Mouse (Mus musculus) testis, adult 2 months (tissue): ENCODE results near the gene Hpca. TPM values are rescaled to one million over a fixed set of nuclear protein-coding genes. Genes with fewer than 3 reads are reported as not detected.

Source experiments
- H3K27ac ChIP-seq: fragments of 200-500 bp; 2 replicates; pipeline ENCODE4 v1.5.1; 2012; ENCODE audit warnings: low read depth, low read length; ENCODE audit not compliant: control insufficient read depth, insufficient read depth
- H3K27me3 ChIP-seq: fragments of 200-500 bp; 2 replicates; pipeline ENCODE4 v1.6.1; 2012; ENCODE audit warnings: mild to moderate bottlenecking, low read length, moderate library complexity; ENCODE audit not compliant: control insufficient read depth, insufficient read depth
- H3K36me3 ChIP-seq: fragments of 200-500 bp; 2 replicates; pipeline ENCODE4 v1.6.1; 2012; ENCODE audit warnings: mild to moderate bottlenecking, low read length; ENCODE audit not compliant: control insufficient read depth, insufficient read depth
- H3K4me1 ChIP-seq: fragments of 200-500 bp; 2 replicates; pipeline ENCODE4 v1.6.1; 2012; ENCODE audit warnings: low read length; ENCODE audit not compliant: control insufficient read depth, insufficient read depth
- H3K4me3 ChIP-seq: fragments of 200-500 bp; 2 replicates; pipeline ENCODE4 v1.5.1; 2012; ENCODE audit warnings: low read depth, mild to moderate bottlenecking, low read length, moderate library complexity, mixed read lengths; ENCODE audit not compliant: control insufficient read depth
- CTCF ChIP-seq: fragments of 200-500 bp; IDR thresholded peaks from 2 replicates; pipeline ENCODE4 v1.5.1; 2012; ENCODE audit warnings: low read depth, mild to moderate bottlenecking, inconsistent platforms, low read length, moderate library complexity; ENCODE audit not compliant: control insufficient read depth, insufficient read depth, insufficient replicate concordance
- POLR2A ChIP-seq: fragments of 200-500 bp; IDR thresholded peaks from 2 replicates; pipeline ENCODE4 v1.6.1; 2012; ENCODE audit warnings: low read depth, mild to moderate bottlenecking, inconsistent platforms, low read length, moderate library complexity; ENCODE audit not compliant: control insufficient read depth
- polyA plus RNA-seq: library from polyadenylated mRNA; depleted of rRNA; stranded (reverse); fragments of >200 nt; gene quantifications from 2 replicates; pipeline ENCODE4 v1.2.3, GENCODE M21; 2012

Hpca gene
- polyA plus RNA-seq, 1 experiment, result 10.2 TPM

DNA sequence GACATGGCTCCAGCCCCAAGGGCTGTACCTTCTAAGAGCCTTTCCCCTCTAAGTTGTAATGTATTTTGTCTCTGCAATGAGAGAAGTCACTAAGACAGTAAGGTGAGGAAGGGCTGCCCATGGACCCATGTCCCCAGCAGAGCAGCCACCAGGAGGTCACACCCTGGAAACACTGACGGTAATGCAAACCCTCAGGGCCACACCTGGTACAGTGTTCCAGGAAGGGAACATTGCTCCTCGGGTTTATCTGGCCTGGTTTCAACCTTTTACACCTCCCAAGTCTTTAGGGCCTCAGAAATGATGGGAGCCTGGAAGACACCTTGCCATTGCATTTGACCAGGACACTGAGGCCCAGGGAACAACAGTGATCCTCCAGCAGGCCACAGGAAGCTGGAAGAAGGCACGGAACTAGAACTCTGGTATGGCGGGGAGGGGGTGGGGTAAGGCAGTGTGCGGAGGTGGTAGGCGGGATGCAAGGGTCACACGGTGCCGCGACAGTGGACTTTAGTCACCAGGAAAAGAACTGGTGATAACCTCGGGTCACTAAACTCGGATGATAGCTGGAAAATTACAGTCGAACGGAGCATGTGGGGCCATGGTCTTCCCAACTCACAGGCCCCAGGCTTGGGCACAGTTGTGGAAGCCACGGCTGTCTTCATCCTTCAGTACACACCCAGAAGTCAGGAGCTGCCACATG, 19.6 kb downstream of the Hpca start:
- TF ChIP-seq POLR2A, result no peak
- TF ChIP-seq CTCF, result no peak
- no peaks in the 10 kb centered on the region for H3K36me3 ChIP-seq
- no peak overlapping the region for H3K4me3 ChIP-seq
- H3K27me3 ChIP-seq, result no peaks in the 10 kb centered on the region
- H3K27ac ChIP-seq, result no peak overlapping the region
- peaks cover 5% of the 10 kb centered on the region; the same call in 1 of the 2 replicates for H3K4me1 ChIP-seq

DNA sequence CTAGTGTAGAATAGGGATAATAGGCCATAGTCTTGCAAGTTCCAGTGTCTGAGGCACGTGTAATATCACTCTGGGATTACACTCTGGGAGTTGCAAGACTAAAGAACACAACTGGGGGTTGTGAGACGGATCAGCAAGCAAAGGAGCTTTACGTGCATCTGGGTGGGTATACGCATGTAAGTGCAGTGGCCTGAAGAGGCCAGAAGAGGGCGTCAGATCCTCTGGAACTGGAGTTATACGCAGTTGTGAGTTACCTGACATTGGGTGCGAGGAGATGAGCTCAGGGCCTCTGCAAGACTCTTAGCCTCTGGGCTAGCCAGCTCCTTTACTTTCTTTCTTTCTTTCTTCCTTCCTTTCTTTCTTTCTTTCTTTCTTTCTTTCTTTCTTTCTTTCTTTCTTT, 24.8 kb downstream of the Hpca start:
- Histone ChIP-seq H3K27ac (no peak overlapping the region), H3K4me3 (no peak overlapping the region), H3K36me3 (no peaks in the 10 kb centered on the region), H3K4me1 (no peaks in the 10 kb centered on the region; the same call in 1 of the 2 replicates), H3K27me3 (no peaks in the 10 kb centered on the region)
- peak; percentile 38; the same call in 1 of the 2 replicates for TF ChIP-seq CTCF
- TF ChIP-seq POLR2A, result no peak

DNA sequence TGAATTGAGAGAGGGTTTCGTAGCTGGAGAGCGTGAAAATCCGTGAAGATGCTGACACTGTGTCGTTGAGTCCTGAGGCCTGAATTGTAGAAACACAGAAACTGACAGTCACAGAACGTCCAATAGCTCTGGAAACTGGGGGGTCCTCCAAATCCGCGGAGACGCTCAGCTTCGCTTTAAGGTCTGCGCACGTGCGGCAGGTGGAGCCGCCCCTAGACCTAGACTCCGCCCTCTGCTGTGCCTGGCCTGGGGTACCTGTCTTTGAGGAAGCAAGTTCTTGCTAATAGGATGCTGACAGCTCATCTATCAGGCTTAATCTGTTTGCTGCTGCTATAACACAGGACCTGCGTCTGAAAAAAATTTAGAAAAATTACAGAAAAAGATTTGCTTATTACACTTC, 26.6 kb downstream of the Hpca start:
- no peaks in the 10 kb centered on the region for H3K27me3 ChIP-seq
- H3K27ac ChIP-seq, result no peak overlapping the region
- no peak overlapping the region for H3K4me3 ChIP-seq
- TF ChIP-seq POLR2A, result no peak
- TF ChIP-seq CTCF, result no peak
- no peaks in the 10 kb centered on the region; the same call in 1 of the 2 replicates for H3K4me1 ChIP-seq
- no peaks in the 10 kb centered on the region for H3K36me3 ChIP-seq

DNA sequence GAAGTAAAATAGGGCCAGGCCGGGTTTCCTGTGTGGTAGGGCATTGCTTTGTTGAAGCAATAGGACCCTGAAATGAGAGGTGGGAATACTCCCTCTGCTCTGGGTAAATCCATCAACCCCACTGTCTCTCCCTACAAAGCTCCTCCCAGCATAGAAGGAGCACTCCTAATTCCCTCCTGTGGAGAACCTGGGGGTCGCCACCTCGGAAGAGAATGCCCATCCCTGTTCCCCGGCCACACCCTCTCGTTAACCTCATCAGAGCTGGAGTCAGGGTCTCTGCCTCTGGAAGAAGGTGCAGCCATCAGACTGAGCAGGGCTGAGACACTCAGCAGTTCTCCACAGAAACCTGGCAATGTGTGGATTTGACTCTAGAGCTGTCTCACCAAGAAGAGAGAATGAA, 34.0 kb downstream of the Hpca start:
- no peaks in the 10 kb centered on the region for H3K4me1 ChIP-seq
- H3K27ac ChIP-seq, result no peak overlapping the region
- H3K4me3 ChIP-seq, result no peak overlapping the region
- no peak for TF ChIP-seq POLR2A
- no peak for TF ChIP-seq CTCF
- no peaks in the 10 kb centered on the region for H3K36me3 ChIP-seq
- no peaks in the 10 kb centered on the region for H3K27me3 ChIP-seq

DNA sequence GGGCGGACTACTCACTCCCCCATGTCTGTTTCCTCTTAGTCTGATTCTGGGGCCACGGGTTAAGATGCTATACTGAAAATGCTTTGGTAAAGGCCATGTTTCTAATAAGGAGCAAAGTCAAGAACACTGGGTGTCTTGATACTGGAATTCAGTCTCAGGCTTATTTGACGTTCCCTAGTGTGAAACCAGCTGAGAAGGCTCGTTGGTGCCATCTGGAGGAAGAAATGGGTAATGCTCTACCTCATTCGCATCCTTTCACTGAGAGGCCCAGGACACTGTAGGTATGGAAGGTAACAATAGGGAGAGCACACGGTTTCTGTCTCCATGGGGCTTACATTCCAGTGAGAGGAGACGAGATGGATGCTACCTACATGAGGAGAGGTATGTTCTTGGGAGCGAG, 35.8 kb downstream of the Hpca start:
- no peaks in the 10 kb centered on the region for H3K27me3 ChIP-seq
- H3K4me1 ChIP-seq, result no peaks in the 10 kb centered on the region
- no peak overlapping the region for H3K4me3 ChIP-seq
- H3K27ac ChIP-seq, result no peak overlapping the region
- no peak for TF ChIP-seq POLR2A
- peak; percentile 28; the same call in 1 of the 2 replicates for TF ChIP-seq CTCF
- H3K36me3 ChIP-seq, result no peaks in the 10 kb centered on the region; the same call in 1 of the 2 replicates

DNA sequence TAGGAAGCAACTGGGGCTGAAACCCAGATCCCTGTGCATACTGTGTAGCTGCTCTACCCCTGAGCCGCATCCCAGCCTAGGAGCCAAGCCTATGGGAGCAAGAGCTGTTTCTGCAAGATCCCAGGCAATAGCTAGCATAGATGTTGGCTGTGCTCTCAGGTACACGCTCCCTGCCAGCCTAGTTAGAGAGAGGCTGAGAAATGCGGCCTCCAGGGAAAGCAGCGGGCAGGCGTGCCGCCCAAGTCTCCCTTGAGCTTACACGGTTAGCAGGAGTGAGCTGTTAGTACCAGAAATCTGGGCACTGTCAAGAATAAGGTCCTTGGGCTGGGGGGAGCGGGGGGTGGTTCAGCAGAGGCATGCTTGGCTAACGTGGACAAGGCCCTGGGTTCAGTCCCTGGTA, 36.9 kb downstream of the Hpca start:
- Histone ChIP-seq H3K27me3 (no peaks in the 10 kb centered on the region), H3K4me3 (no peak overlapping the region), H3K4me1 (no peaks in the 10 kb centered on the region), H3K27ac (no peak overlapping the region), H3K36me3 (peaks cover 1% of the 10 kb centered on the region; the same call in 1 of the 2 replicates)
- no peak for TF ChIP-seq POLR2A
- TF ChIP-seq CTCF, result no peak

DNA sequence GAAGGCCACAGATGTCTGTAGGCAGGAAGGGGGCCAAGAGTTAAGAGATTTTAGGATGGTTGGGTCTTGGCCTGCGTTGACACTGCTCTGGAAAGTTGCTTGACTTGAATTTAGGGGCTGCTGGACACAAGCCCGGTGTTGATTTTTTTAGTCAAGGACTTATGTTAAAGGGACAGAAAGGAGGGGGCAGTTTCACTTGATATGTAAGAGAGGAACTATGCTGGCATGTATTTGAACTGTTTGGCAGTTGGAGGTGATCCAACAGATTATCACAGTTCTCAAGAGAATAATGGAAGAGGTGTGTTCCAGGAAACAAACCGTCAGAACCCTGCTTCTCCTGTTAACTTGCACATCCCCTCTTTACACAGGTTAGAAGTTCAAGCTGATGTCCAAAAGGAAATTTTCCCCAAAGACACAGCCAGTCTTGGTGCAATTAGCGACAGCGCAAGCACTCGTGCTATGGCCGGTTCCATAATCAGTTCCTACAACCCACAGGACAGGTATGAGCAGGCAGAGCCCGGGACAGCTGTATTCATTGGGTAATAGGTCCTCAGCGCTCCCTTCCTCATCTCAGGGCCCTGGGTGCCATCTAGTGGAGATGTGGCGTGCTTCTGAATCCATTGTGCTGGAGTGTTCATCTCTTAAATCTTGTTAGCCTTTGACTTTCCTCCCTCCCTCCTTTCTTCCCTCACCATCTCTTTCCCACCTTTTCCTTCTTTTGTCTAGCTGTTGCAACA, 39.3 kb downstream of the Hpca start:
- TF ChIP-seq CTCF (peak; percentile 54; the same call in 1 of the 2 replicates), POLR2A (no peak)
- H3K27me3 ChIP-seq, result no peaks in the 10 kb centered on the region
- peaks cover 1% of the 10 kb centered on the region; the same call in 1 of the 2 replicates for H3K36me3 ChIP-seq
- H3K27ac ChIP-seq, result no peak overlapping the region
- H3K4me3 ChIP-seq, result no peak overlapping the region
- no peaks in the 10 kb centered on the region for H3K4me1 ChIP-seq
